Mouse (Mus musculus) heart, postnatal 14 days (tissue): ENCODE results near the gene Commd7. TPM values are rescaled to one million over a fixed set of nuclear protein-coding genes. Genes with fewer than 3 reads are reported as not detected.

Experiments used
- total RNA-seq, 2 experiments: library from RNA; stranded (reverse); gene quantifications; 2 replicates each; pipeline ENCODE4 v1.2.3; 2021

Commd7 gene
- total RNA-seq, 2 experiments from 2014 or later = 15.6 to 15.7 TPM

Other genes with a start within 250 kb of the Commd7 start
- not detected for gene 4930404H24Rik, start 140.0 kb downstream of the Commd7 start, total RNA-seq
- 1 to 10 TPM; 6.2 to 6.4 TPM for gene Nol4l, start 102.8 kb downstream of the Commd7 start, total RNA-seq
- gene Dnmt3b, start 16.7 kb upstream of the Commd7 start, total RNA-seq = 1 to 10 TPM; 1.9 to 2.1 TPM
- gene Dnmt3c, start 63.9 kb upstream of the Commd7 start, total RNA-seq = not detected
- gene Mapre1, start 108.5 kb upstream of the Commd7 start, total RNA-seq = 10 to 100 TPM; 70.1 to 86.8 TPM
- gene Efcab8, start 147.2 kb upstream of the Commd7 start, total RNA-seq = not detected
- gene Sun5, start 238.3 kb upstream of the Commd7 start, total RNA-seq = not detected
- gene Bpifb2, start 242.3 kb upstream of the Commd7 start, total RNA-seq = not detected